Mouse (Mus musculus): ENCODE results near the gene Tecta.

Tecta gene

GRCm38 (mm10) chr9:42399829-42400228 lies at the start of gene Tecta:
Tecta (minus strand) TSS chr9:42399929.
- DNase-seq (ENCODE audit: low read depth, low spot score) = no peak

- DNase-seq (ENCODE audit: low read depth, low spot score) = no peak
Observed at GRCm38 (mm10) chr9:42449043-42449442, 49.3 kb upstream of the Tecta start.

GRCm38 (mm10) chr9:42442100-42442499 lies 42.4 kb upstream of the Tecta start:
- DNase-seq (ENCODE audit: low read depth, low spot score) = no peak

GRCm38 (mm10) chr9:42441234-42441633 lies 41.5 kb upstream of the Tecta start:
- DNase-seq (ENCODE audit: low read depth, low spot score) = no peak

GRCm38 (mm10) chr9:42439446-42439845 lies 39.7 kb upstream of the Tecta start:
- DNase-seq (ENCODE audit: low read depth, low spot score) = no peak

- DNase-seq (ENCODE audit: low read depth, low spot score) = no peak
Observed at GRCm38 (mm10) chr9:42432155-42432554, 32.4 kb upstream of the Tecta start.

GRCm38 (mm10) chr9:42431606-42432005 lies 31.9 kb upstream of the Tecta start:
- no peak for DNase-seq (ENCODE audit: low read depth, low spot score)

GRCm38 (mm10) chr9:42428060-42428924 lies 28.6 kb upstream of the Tecta start:
- DNase-seq (ENCODE audit: low read depth, low spot score) = no peak

GRCm38 (mm10) chr9:42426661-42427358 lies 27.1 kb upstream of the Tecta start:
- DNase-seq (ENCODE audit: low read depth, low spot score) = no peak

- DNase-seq (ENCODE audit: low read depth, low spot score) = no peak
Observed at GRCm38 (mm10) chr9:42423649-42424048, 23.9 kb upstream of the Tecta start.

GRCm38 (mm10) chr9:42419687-42420086 lies 20.0 kb upstream of the Tecta start:
- DNase-seq (ENCODE audit: low read depth, low spot score) = no peak

- no peak for DNase-seq (ENCODE audit: low read depth, low spot score)
Observed at GRCm38 (mm10) chr9:42418786-42419185, 19.1 kb upstream of the Tecta start.

GRCm38 (mm10) chr9:42417352-42417952 lies 17.7 kb upstream of the Tecta start:
- no peak for DNase-seq (ENCODE audit: low read depth, low spot score)

- no peak for DNase-seq (ENCODE audit: low read depth, low spot score)
Observed at GRCm38 (mm10) chr9:42415184-42415583, 15.5 kb upstream of the Tecta start.

- DNase-seq (ENCODE audit: low read depth, low spot score) = no peak
Observed at GRCm38 (mm10) chr9:42413345-42413744, 13.6 kb upstream of the Tecta start.

- no peak for DNase-seq (ENCODE audit: low read depth, low spot score)
Observed at GRCm38 (mm10) chr9:42411296-42411695, 11.6 kb upstream of the Tecta start.

- no peak for DNase-seq (ENCODE audit: low read depth, low spot score)
Observed at GRCm38 (mm10) chr9:42405736-42406135, 6.0 kb upstream of the Tecta start.

GRCm38 (mm10) chr9:42401486-42401885 lies 1.8 kb upstream of the Tecta start:
- no peak for DNase-seq (ENCODE audit: low read depth, low spot score)

GRCm38 (mm10) chr9:42396141-42396540 lies 3.6 kb downstream of the Tecta start:
- DNase-seq (ENCODE audit: low read depth, low spot score) = no peak

- DNase-seq (ENCODE audit: low read depth, low spot score) = no peak
Observed at GRCm38 (mm10) chr9:42394903-42395302, 4.8 kb downstream of the Tecta start.

- no peak for DNase-seq (ENCODE audit: low read depth, low spot score)
Observed at GRCm38 (mm10) chr9:42394321-42394720, 5.4 kb downstream of the Tecta start.

- DNase-seq (ENCODE audit: low read depth, low spot score) = no peak
Observed at GRCm38 (mm10) chr9:42392927-42393326, 6.8 kb downstream of the Tecta start.

Data from embryo, embryonic 11.5 days (tissue).